Mouse (Mus musculus): ENCODE results near the gene Prkd1. TPM values are rescaled to one million over a fixed set of nuclear protein-coding genes. Genes with fewer than 3 reads are reported as not detected.

Prkd1 gene
- polyA plus RNA-seq, 1 experiment from 2014 or later = 3.2 TPM

DNA sequence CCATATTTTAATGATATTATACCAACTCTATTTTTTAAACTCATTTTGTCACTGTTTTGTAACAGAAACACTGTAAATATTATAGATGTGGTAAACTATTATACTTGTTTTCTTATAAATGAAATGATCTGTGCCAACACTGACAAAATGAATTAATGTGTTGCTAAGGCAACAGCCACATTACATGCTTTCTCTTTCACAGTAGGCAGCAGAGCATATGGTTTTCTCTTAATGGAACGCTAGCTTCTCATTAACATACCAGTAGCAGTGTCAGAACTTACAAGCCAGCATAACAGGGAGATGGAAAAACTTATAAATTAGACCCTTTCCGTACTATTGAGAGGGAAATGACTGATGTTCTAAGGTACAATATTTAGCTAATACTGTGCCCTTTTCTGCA is 353.3 kb downstream of the Prkd1 start:
- Histone ChIP-seq H3K4me1 (peaks cover 6% of the 10 kb centered on the region; the same call in 1 of the 2 replicates), H3K4me3 (no peak overlapping the region), H3K27ac (replicated peaks) (no peak overlapping the region), H3K9me3 (replicated peaks) (no peaks in the 10 kb centered on the region), H3K27me3 (ENCODE audit: low read depth, poor library complexity, severe bottlenecking) (peaks cover 22% of the 10 kb centered on the region), H3K36me3 (no peaks in the 10 kb centered on the region)
- WGBS = 52% methylated on average over 2 of the region's 2 CpGs
- no peak for DNase-seq (ENCODE audit: low spot score)

DNA sequence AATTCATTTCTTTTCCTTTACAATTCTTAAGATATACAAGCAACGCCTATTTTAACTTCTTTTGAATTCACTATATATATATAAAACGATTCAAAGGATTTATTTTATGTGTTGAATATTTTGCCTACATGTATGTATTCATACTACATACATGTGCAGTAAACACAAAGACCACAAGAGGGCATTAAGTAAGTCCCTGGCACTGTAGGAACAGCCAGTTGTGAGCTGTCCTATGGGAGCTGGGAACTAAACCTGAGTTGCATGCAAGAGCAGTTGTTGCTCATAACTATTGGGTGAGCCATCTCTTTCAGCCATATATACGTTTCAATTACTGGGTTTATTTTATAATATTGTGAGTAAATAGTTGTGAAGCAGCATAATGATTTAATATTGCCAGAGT is 356.1 kb downstream of the Prkd1 start:
- no peak overlapping the region for H3K4me3 ChIP-seq
- H3K4me1 ChIP-seq = peaks cover 6% of the 10 kb centered on the region; the same call in 1 of the 2 replicates
- 76% methylated on average over 3 of the region's 3 CpGs for WGBS
- no peak overlapping the region for H3K27ac ChIP-seq (replicated peaks)
- no peaks in the 10 kb centered on the region for H3K36me3 ChIP-seq
- H3K27me3 ChIP-seq (ENCODE audit: low read depth, poor library complexity, severe bottlenecking) = no peaks in the 10 kb centered on the region
- H3K9me3 ChIP-seq (replicated peaks) = no peaks in the 10 kb centered on the region
- DNase-seq (ENCODE audit: low spot score) = no peak
